Mouse (Mus musculus) lung, postnatal 0 days (tissue): ENCODE results near the gene Tomm20.

Experiments
- CTCF ChIP-seq: IDR thresholded peaks from 2 replicates; pipeline ENCODE4 v1.5.1; 2016; ENCODE audit warnings: antibody characterized with exemption, mild to moderate bottlenecking
- EP300 ChIP-seq: IDR thresholded peaks from 2 replicates; pipeline ENCODE4 v1.6.1; 2016; ENCODE audit warnings: antibody characterized with exemption, mild to moderate bottlenecking, control low read depth

DNA sequence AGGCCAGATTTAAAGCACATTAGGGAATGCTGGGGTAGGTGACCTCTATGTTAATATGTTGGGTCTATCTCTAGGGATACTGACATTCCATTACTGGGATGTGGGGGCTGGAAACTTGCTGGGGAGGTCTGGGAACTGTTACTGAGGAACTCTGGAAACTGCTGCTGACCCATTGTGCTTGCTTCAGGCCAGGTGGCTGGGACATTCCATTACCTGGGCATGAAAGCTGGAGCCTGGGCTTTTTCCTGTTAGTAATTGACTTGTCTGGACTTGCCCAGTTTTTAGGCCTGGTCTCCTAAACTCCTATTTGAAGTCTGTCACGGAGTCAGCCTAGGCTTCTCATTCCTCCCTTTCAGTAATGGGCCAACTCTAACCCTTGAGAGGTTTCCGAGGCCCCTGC, 26.5 kb upstream of the Tomm20 start:
- TF ChIP-seq CTCF (no peak), EP300 (no peak)
